ENCODE assay signal across 8 mouse cellular contexts in the genomic region with DNA sequence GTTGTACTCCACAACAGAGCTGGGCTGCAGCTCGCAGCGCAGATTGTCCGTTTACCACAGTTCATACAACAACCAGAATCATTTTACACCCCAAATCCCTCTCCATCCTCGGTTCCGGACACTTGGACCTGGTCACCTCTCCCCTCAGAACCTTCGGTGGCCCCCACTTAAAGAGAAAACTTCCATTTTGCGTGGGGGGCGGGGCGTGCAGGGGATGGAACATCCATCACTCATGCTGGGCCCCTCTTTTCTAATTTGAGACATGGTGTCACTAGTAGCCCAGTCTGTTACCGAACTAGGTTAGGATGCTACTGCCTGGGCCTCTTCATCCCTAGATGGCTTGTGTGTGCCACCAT. TPM values are rescaled to one million over a fixed set of nuclear protein-coding genes. Genes with fewer than 3 reads are reported as not detected.
DNase-seq lines count a peak whose midpoint lies in the region; ATAC-seq and TF ChIP-seq lines count a peak whose summit lies in the region.

No protein-coding gene starts in this region.

- no peak for ATAC-seq in heart, embryonic 13.5 days (ENCODE audit: extremely low read depth, insufficient number of reproducible peaks, low FRiP score, low TSS enrichment)
- ATAC-seq in CD4-positive, CD25-positive, alpha-beta regulatory T cell, adult 4 months: peak; percentile 5
- ATAC-seq in embryonic facial prominence, embryonic 13.5 days (ENCODE audit: insufficient number of reproducible peaks, insufficient read depth, low FRiP score, low TSS enrichment, low read depth): no peak
- ATAC-seq in intestine, postnatal 0 days: no peak
- ATAC-seq in midbrain, embryonic 16.5 days: peak; percentile 18

- H3K4me2 ChIP-seq in heart, embryonic 13.5 days: peak overlapping the region; percentile 78
- peak overlapping the region; percentile 66 for H3K4me2 ChIP-seq in embryonic facial prominence, embryonic 13.5 days
- H3K4me2 ChIP-seq in intestine, postnatal 0 days (replicated peaks; ENCODE audit: low read depth): peak overlapping the region; percentile 74
- H3K4me2 ChIP-seq in midbrain, embryonic 16.5 days (ENCODE audit: low read length): peak overlapping the region; percentile 71

- no peak for DNase-seq in heart, adult 11 months
- DNase-seq in urinary bladder, postnatal 25 days (ENCODE audit: low spot score): no peak
- DNase-seq in gastrocnemius, adult 18-20 months (ENCODE audit: low spot score): no peak

- H3K27me3 ChIP-seq in heart, embryonic 13.5 days (replicated peaks): 0 out of 2 replicates have a peak, but pooled peaks cover 5% of the 10 kb centered on the region
- no peaks in the 10 kb centered on the region for H3K27me3 ChIP-seq in embryonic facial prominence, embryonic 13.5 days
- H3K27me3 ChIP-seq in intestine, postnatal 0 days (replicated peaks; ENCODE audit: control insufficient read depth, insufficient read depth, low read length): no peaks in the 10 kb centered on the region
- H3K27me3 ChIP-seq in midbrain, embryonic 16.5 days (ENCODE audit: control insufficient read depth, insufficient read depth, low read depth, low read length): no peaks in the 10 kb centered on the region

- no peak for TF ChIP-seq CTCF in intestine, postnatal 0 days (IDR thresholded peaks at IDR 0.05; ENCODE audit: low read depth)

- H3K9me3 ChIP-seq in heart, embryonic 13.5 days: no peaks in the 10 kb centered on the region
- H3K9me3 ChIP-seq in embryonic facial prominence, embryonic 13.5 days: no peaks in the 10 kb centered on the region
- no peaks in the 10 kb centered on the region for H3K9me3 ChIP-seq in intestine, postnatal 0 days (ENCODE audit: control insufficient read depth)
- H3K9me3 ChIP-seq in midbrain, embryonic 16.5 days (replicated peaks; ENCODE audit: control insufficient read depth, low read length, poor library complexity, severe bottlenecking): no peaks in the 10 kb centered on the region

- peak overlapping the region; percentile 55 for H3K4me3 ChIP-seq in heart, embryonic 13.5 days
- peak overlapping the region; percentile 49 for H3K4me3 ChIP-seq in embryonic facial prominence, embryonic 13.5 days
- peak overlapping the region; percentile 36 for H3K4me3 ChIP-seq in intestine, postnatal 0 days (ENCODE audit: low read depth, low read length)
- peak overlapping the region; percentile 48 for H3K4me3 ChIP-seq in midbrain, embryonic 16.5 days (ENCODE audit: low read depth, low read length)

- peak overlapping the region; percentile 88 for H3K9ac ChIP-seq in heart, embryonic 13.5 days
- H3K9ac ChIP-seq in embryonic facial prominence, embryonic 13.5 days: peak overlapping the region; percentile 80
- peak overlapping the region; percentile 28; the same call in 1 of the 2 replicates for H3K9ac ChIP-seq in intestine, postnatal 0 days (ENCODE audit: low read depth, low read length)
- H3K9ac ChIP-seq in midbrain, embryonic 16.5 days (ENCODE audit: low read depth, low read length): peak overlapping the region; percentile 74

- H3K4me1 ChIP-seq in heart, embryonic 13.5 days: peaks cover 10% of the 10 kb centered on the region
- peaks cover 7% of the 10 kb centered on the region for H3K4me1 ChIP-seq in embryonic facial prominence, embryonic 13.5 days
- no peaks in the 10 kb centered on the region for H3K4me1 ChIP-seq in intestine, postnatal 0 days (replicated peaks; ENCODE audit: control insufficient read depth, insufficient read depth, low read length)
- peaks cover 5% of the 10 kb centered on the region for H3K4me1 ChIP-seq in midbrain, embryonic 16.5 days (ENCODE audit: control insufficient read depth, insufficient read depth, low read length)

- 16% methylated on average over 10 of the region's 10 CpGs for WGBS in heart, embryonic 13.5 days
- 17% methylated on average over 10 of the region's 10 CpGs for WGBS in embryonic facial prominence, embryonic 13.5 days
- 14% methylated on average over 10 of the region's 10 CpGs for WGBS in intestine, postnatal 0 days
- WGBS in midbrain, embryonic 16.5 days: 20% methylated on average over 10 of the region's 10 CpGs

- no peaks in the 10 kb centered on the region for H3K36me3 ChIP-seq in heart, embryonic 13.5 days
- H3K36me3 ChIP-seq in embryonic facial prominence, embryonic 13.5 days: no peaks in the 10 kb centered on the region
- peaks cover 7% of the 10 kb centered on the region for H3K36me3 ChIP-seq in intestine, postnatal 0 days (ENCODE audit: control insufficient read depth, insufficient read depth)
- no peaks in the 10 kb centered on the region for H3K36me3 ChIP-seq in midbrain, embryonic 16.5 days (ENCODE audit: control insufficient read depth, insufficient read depth, low read length)

- H3K27ac ChIP-seq in heart, embryonic 13.5 days (replicated peaks): peak overlapping the region; percentile 94
- H3K27ac ChIP-seq in embryonic facial prominence, embryonic 13.5 days: peak overlapping the region; percentile 93
- H3K27ac ChIP-seq in intestine, postnatal 0 days (ENCODE audit: low read depth, low read length): peak overlapping the region; percentile 86
- H3K27ac ChIP-seq in midbrain, embryonic 16.5 days (ENCODE audit: low read length): peak overlapping the region; percentile 96

RNA-seq across cellular contexts. Expression of a gene that starts 0.8 kb away (rescaled TPM):
- 2.5 and 3.1 TPM in 2 replicates for polyA plus RNA-seq in heart, embryonic 13.5 days (2015; fragmentation: Nextera tagmentation; extraction: Ambion mirVana)
- 1 to 10 TPM in 1 of 2 experiments, under 1 TPM in 1; 0.43 to 1.1 TPM for polyA plus RNA-seq in CD4-positive, CD25-positive, alpha-beta regulatory T cell, adult 4 months (2017; shearing (Covaris generic))
- polyA plus RNA-seq in embryonic facial prominence, embryonic 13.5 days (2015; fragmentation: Nextera tagmentation; extraction: Ambion mirVana): 3.6 and 5.4 TPM in 2 replicates
- 9.4 and 9.8 TPM in 2 replicates for polyA plus RNA-seq in intestine, postnatal 0 days (2015; fragmentation: Nextera tagmentation; extraction: Ambion mirVana)
- 15.2 and 17.7 TPM in 2 replicates for polyA plus RNA-seq in midbrain, embryonic 16.5 days (2015; fragmentation: Nextera tagmentation; extraction: Ambion mirVana)
- 1 to 10 TPM; 5.9 to 7.3 TPM for total RNA-seq in gastrocnemius, adult 18-20 months (2021)

RNA-seq across cellular contexts. Expression of a gene that starts 9.3 kb away (rescaled TPM):
- polyA plus RNA-seq in heart, embryonic 13.5 days (2015; fragmentation: Nextera tagmentation; extraction: Ambion mirVana): 40.6 and 41.9 TPM in 2 replicates
- 10 to 100 TPM; 24.1 to 36.4 TPM for polyA plus RNA-seq in CD4-positive, CD25-positive, alpha-beta regulatory T cell, adult 4 months (2017; shearing (Covaris generic))
- polyA plus RNA-seq in embryonic facial prominence, embryonic 13.5 days (2015; fragmentation: Nextera tagmentation; extraction: Ambion mirVana): 86.2 and 87.6 TPM in 2 replicates
- 18.7 and 21.4 TPM in 2 replicates for polyA plus RNA-seq in intestine, postnatal 0 days (2015; fragmentation: Nextera tagmentation; extraction: Ambion mirVana)
- 48.8 and 51.1 TPM in 2 replicates for polyA plus RNA-seq in midbrain, embryonic 16.5 days (2015; fragmentation: Nextera tagmentation; extraction: Ambion mirVana)
- total RNA-seq in gastrocnemius, adult 18-20 months (2021): 1 to 10 TPM; 6.6 to 6.9 TPM

RNA-seq across cellular contexts. Expression of a gene that starts 10.2 kb away (rescaled TPM):
- 6.5 and 6.9 TPM in 2 replicates for polyA plus RNA-seq in heart, embryonic 13.5 days (2015; fragmentation: Nextera tagmentation; extraction: Ambion mirVana)
- 10 to 100 TPM; 13.8 to 24.3 TPM for polyA plus RNA-seq in CD4-positive, CD25-positive, alpha-beta regulatory T cell, adult 4 months (2017; shearing (Covaris generic))
- polyA plus RNA-seq in embryonic facial prominence, embryonic 13.5 days (2015; fragmentation: Nextera tagmentation; extraction: Ambion mirVana): 7.5 and 9.1 TPM in 2 replicates
- polyA plus RNA-seq in intestine, postnatal 0 days (2015; fragmentation: Nextera tagmentation; extraction: Ambion mirVana): 4.9 and 5.6 TPM in 2 replicates
- 7.1 and 13.7 TPM in 2 replicates for polyA plus RNA-seq in midbrain, embryonic 16.5 days (2015; fragmentation: Nextera tagmentation; extraction: Ambion mirVana)
- total RNA-seq in gastrocnemius, adult 18-20 months (2021): 1 to 10 TPM; 1.8 to 2.8 TPM

RNA-seq across cellular contexts. Expression of a gene that starts 19.7 kb away (rescaled TPM):
- 214 and 249 TPM in 2 replicates for polyA plus RNA-seq in heart, embryonic 13.5 days (2015; fragmentation: Nextera tagmentation; extraction: Ambion mirVana)
- polyA plus RNA-seq in CD4-positive, CD25-positive, alpha-beta regulatory T cell, adult 4 months (2017; shearing (Covaris generic)): 100 to 1,000 TPM; 200 to 213 TPM
- 292 and 343 TPM in 2 replicates for polyA plus RNA-seq in embryonic facial prominence, embryonic 13.5 days (2015; fragmentation: Nextera tagmentation; extraction: Ambion mirVana)
- 131 and 138 TPM in 2 replicates for polyA plus RNA-seq in intestine, postnatal 0 days (2015; fragmentation: Nextera tagmentation; extraction: Ambion mirVana)
- 243 TPM in 2 replicates for polyA plus RNA-seq in midbrain, embryonic 16.5 days (2015; fragmentation: Nextera tagmentation; extraction: Ambion mirVana)
- 100 to 1,000 TPM in 1 of 2 experiments, 10 to 100 TPM in 1; 98.6 to 100 TPM for total RNA-seq in gastrocnemius, adult 18-20 months (2021)

Comparison
In these comparisons a context has a peak if more than half of its experiments do, and no peak if none do; other contexts are left out.
1. ATAC-seq: peak in CD4-positive, CD25-positive, alpha-beta regulatory T cell, adult 4 months (single experiment) and midbrain, embryonic 16.5 days (single experiment); none in heart, embryonic 13.5 days (single experiment), embryonic facial prominence, embryonic 13.5 days (single experiment) and intestine, postnatal 0 days (single experiment).
2. H3K9ac ChIP-seq: peak in every context shown above with its lines; median percentile 88 in heart, embryonic 13.5 days; 80 in embryonic facial prominence, embryonic 13.5 days; 74 in midbrain, embryonic 16.5 days; 28 in intestine, postnatal 0 days.
3. Peak in every context shown above with its lines, with median percentiles within 50 percentile points of each other: H3K27ac ChIP-seq, H3K4me2 ChIP-seq and H3K4me3 ChIP-seq.